Mouse (Mus musculus) T-helper 1 cell (primary cell): ENCODE results near the gene 1700024P04Rik.
"Not testable (repeated sequence)": the region's sequence is repeated elsewhere in the genome, so short reads cannot be mapped to it uniquely, and the experiment has no call there.

Experiments
- in situ Hi-C: fragments of 300-600 bp; cut with MboI, MseI; formaldehyde crosslinking; loops from one replicate; pipeline ENCODE4 v1.15.1; 2025; ENCODE audit warnings: high pct_unique_total_duplicates

The 1700024P04Rik gene

GRCm38 (mm10) chr13:98984465-98984864 lies at the start of gene 1700024P04Rik:
TSS of gene 1700024P04Rik (minus strand) at chr13:98984565.
- in situ Hi-C loops: no loop called here

GRCm38 (mm10) chr13:99031223-99032216 lies 47.2 kb upstream of the 1700024P04Rik start:
- in situ Hi-C loops: no loop called here

GRCm38 (mm10) chr13:99030579-99031200 lies 46.3 kb upstream of the 1700024P04Rik start:
- in situ Hi-C loops: no loop called here

GRCm38 (mm10) chr13:99025268-99025667 lies 40.9 kb upstream of the 1700024P04Rik start:
- in situ Hi-C loops: no loop called here

- in situ Hi-C loops: no loop called here
These were observed 37.7 kb upstream of the 1700024P04Rik start for GRCm38 (mm10) chr13:99022036-99022435.

- in situ Hi-C loops: no loop called here
These were observed 36.8 kb upstream of the 1700024P04Rik start for GRCm38 (mm10) chr13:99021181-99021580.

GRCm38 (mm10) chr13:99019831-99020669 lies 35.7 kb upstream of the 1700024P04Rik start:
- in situ Hi-C loops: no loop called here

- in situ Hi-C loops: no loop called here
These were observed 34.3 kb upstream of the 1700024P04Rik start for GRCm38 (mm10) chr13:99018526-99019201.

- in situ Hi-C loops: no loop called here
These were observed 32.3 kb upstream of the 1700024P04Rik start for GRCm38 (mm10) chr13:99016696-99017095.

GRCm38 (mm10) chr13:99012891-99013290 lies 28.5 kb upstream of the 1700024P04Rik start:
- in situ Hi-C loops: no loop called here

GRCm38 (mm10) chr13:99008013-99008412 lies 23.6 kb upstream of the 1700024P04Rik start:
- in situ Hi-C loops: no loop called here

- in situ Hi-C loops: no loop called here
These were observed 22.2 kb upstream of the 1700024P04Rik start for GRCm38 (mm10) chr13:99006389-99007099.

GRCm38 (mm10) chr13:99001652-99002051 lies 17.3 kb upstream of the 1700024P04Rik start:
- in situ Hi-C loops: not testable (repeated sequence)

- in situ Hi-C loops: no loop called here
These were observed 12.7 kb upstream of the 1700024P04Rik start for GRCm38 (mm10) chr13:98997025-98997424.

- in situ Hi-C loops: no loop called here
These were observed 7.1 kb downstream of the 1700024P04Rik start for GRCm38 (mm10) chr13:98977070-98977785.

GRCm38 (mm10) chr13:98976022-98976421 lies 8.3 kb downstream of the 1700024P04Rik start:
- in situ Hi-C loops: not testable (repeated sequence)

GRCm38 (mm10) chr13:98972090-98972489 lies 12.3 kb downstream of the 1700024P04Rik start:
- in situ Hi-C loops: no loop called here

- in situ Hi-C loops: no loop called here
These were observed 12.7 kb downstream of the 1700024P04Rik start for GRCm38 (mm10) chr13:98971641-98972040.

- in situ Hi-C loops: loop anchor here (10.0 kb wide), 1 partner anchor 1334 kb away; no protein-coding TSS in a partner anchor
These were observed 15.8 kb downstream of the 1700024P04Rik start for GRCm38 (mm10) chr13:98968517-98968916.

GRCm38 (mm10) chr13:98967942-98968341 lies 16.4 kb downstream of the 1700024P04Rik start:
- in situ Hi-C loops: loop anchor here (10.0 kb wide), 1 partner anchor 1333 kb away; no protein-coding TSS in a partner anchor
